Mouse (Mus musculus): ENCODE data around the gene Kcnq5. TPM values are rescaled to one million over a fixed set of nuclear protein-coding genes. Genes with fewer than 3 reads are reported as not detected.

The Kcnq5 gene
- polyA plus RNA-seq, 1 experiment from 2014 or later: 0.39 TPM

DNA sequence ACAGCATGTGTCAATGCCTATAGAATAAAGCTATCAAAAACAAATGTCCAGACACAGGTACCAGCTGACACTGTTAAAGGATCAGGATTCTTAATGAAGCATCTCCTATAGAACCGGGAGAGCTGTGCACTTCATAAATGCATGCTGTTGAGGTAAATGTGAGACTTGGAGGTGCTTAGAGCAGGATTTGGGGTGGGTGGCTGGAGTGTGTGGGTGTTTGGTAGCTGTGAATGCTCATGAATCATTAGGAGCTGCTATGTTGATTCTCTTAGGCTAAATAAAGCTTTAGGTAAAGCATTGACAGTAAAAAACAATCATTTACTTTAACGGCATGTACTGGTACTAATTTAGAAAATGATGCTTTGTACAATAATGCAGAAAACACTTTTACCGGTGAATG is 465.4 kb downstream of the Kcnq5 start:
- Histone ChIP-seq H3K4me1 (no peaks in the 10 kb centered on the region), H3K27me3 (ENCODE audit: low read depth, poor library complexity, severe bottlenecking) (no peaks in the 10 kb centered on the region), H3K4me3 (no peak overlapping the region), H3K27ac (replicated peaks) (no peak overlapping the region), H3K36me3 (no peaks in the 10 kb centered on the region), H3K9me3 (replicated peaks) (no peaks in the 10 kb centered on the region)
- no peak for DNase-seq (ENCODE audit: low spot score)
- WGBS: 97% methylated on average over 3 of the region's 3 CpGs

- H3K27ac ChIP-seq (replicated peaks): no peak overlapping the region
- H3K4me1 ChIP-seq: no peaks in the 10 kb centered on the region
- H3K4me3 ChIP-seq: no peak overlapping the region
- no peaks in the 10 kb centered on the region for H3K9me3 ChIP-seq (replicated peaks)
- H3K36me3 ChIP-seq: no peaks in the 10 kb centered on the region
- DNase-seq (ENCODE audit: low spot score): no peak
- WGBS: 95% methylated on average over 3 of the region's 3 CpGs
- H3K27me3 ChIP-seq (ENCODE audit: low read depth, poor library complexity, severe bottlenecking): no peaks in the 10 kb centered on the region
These were observed 473.1 kb downstream of the Kcnq5 start for GRCm38 (mm10) chr1:21488645-21489044.

- H3K9me3 ChIP-seq (replicated peaks): no peaks in the 10 kb centered on the region
- H3K36me3 ChIP-seq: no peaks in the 10 kb centered on the region
- WGBS: 79% methylated on average over 5 of the region's 5 CpGs
- no peak for DNase-seq (ENCODE audit: low spot score)
- H3K27me3 ChIP-seq (ENCODE audit: low read depth, poor library complexity, severe bottlenecking): no peaks in the 10 kb centered on the region
- no peak overlapping the region for H3K27ac ChIP-seq (replicated peaks)
- H3K4me1 ChIP-seq: no peaks in the 10 kb centered on the region
- no peak overlapping the region for H3K4me3 ChIP-seq
These were observed 475.5 kb downstream of the Kcnq5 start for GRCm38 (mm10) chr1:21486266-21486665.

- 91% methylated on average over 6 of the region's 6 CpGs for WGBS
- DNase-seq (ENCODE audit: low spot score): no peak
- Histone ChIP-seq H3K27me3 (ENCODE audit: low read depth, poor library complexity, severe bottlenecking) (no peaks in the 10 kb centered on the region), H3K27ac (replicated peaks) (no peak overlapping the region), H3K4me1 (no peaks in the 10 kb centered on the region), H3K9me3 (replicated peaks) (no peaks in the 10 kb centered on the region), H3K36me3 (no peaks in the 10 kb centered on the region), H3K4me3 (no peak overlapping the region)
These were observed 492.4 kb downstream of the Kcnq5 start for GRCm38 (mm10) chr1:21469311-21469710.

- H3K9me3 ChIP-seq (replicated peaks): no peaks in the 10 kb centered on the region
- no peaks in the 10 kb centered on the region for H3K27me3 ChIP-seq (ENCODE audit: low read depth, poor library complexity, severe bottlenecking)
- no peaks in the 10 kb centered on the region for H3K36me3 ChIP-seq
- DNase-seq (ENCODE audit: low spot score): no peak
- H3K4me1 ChIP-seq: no peaks in the 10 kb centered on the region
- WGBS: 90% methylated on average over 4 of the region's 4 CpGs
- no peak overlapping the region for H3K27ac ChIP-seq (replicated peaks)
- H3K4me3 ChIP-seq: no peak overlapping the region
These were observed 495.3 kb downstream of the Kcnq5 start for GRCm38 (mm10) chr1:21466431-21466830.

GRCm38 (mm10) chr1:21460941-21461689 is 500.6 kb downstream of the Kcnq5 start:
- no peak overlapping the region for H3K4me3 ChIP-seq
- DNase-seq (ENCODE audit: low spot score): peak; percentile 69
- H3K4me1 ChIP-seq: 0 out of 2 replicates have a peak, but pooled peaks cover 4% of the 10 kb centered on the region
- H3K9me3 ChIP-seq (replicated peaks): no peaks in the 10 kb centered on the region
- no peaks in the 10 kb centered on the region for H3K36me3 ChIP-seq
- no peak overlapping the region for H3K27ac ChIP-seq (replicated peaks)
- 59% methylated on average over 18 of the region's 18 CpGs for WGBS
- H3K27me3 ChIP-seq (ENCODE audit: low read depth, poor library complexity, severe bottlenecking): no peaks in the 10 kb centered on the region

DNA sequence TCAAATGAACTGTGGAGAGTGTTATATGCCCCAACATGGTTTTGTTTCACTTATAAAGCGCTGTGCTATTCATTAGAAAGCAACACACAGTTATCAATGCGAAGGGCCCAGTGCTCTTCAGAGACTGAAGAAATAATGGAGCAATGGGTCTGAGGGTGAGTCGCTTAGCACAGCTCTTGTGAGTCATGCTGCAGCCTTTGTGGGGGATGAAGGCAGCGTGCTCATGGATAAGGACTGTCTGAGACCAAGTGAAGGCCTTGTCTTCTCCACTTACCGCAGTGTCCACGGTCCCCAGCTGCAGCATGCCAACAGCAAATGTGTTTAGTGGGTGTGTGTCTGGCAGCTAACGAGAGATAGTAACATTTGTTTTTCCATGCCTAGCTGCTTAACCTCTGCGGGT is 503.2 kb downstream of the Kcnq5 start:
- Histone ChIP-seq H3K4me1 (0 out of 2 replicates have a peak, but pooled peaks cover 4% of the 10 kb centered on the region), H3K27me3 (ENCODE audit: low read depth, poor library complexity, severe bottlenecking) (no peaks in the 10 kb centered on the region), H3K36me3 (no peaks in the 10 kb centered on the region), H3K4me3 (no peak overlapping the region), H3K27ac (replicated peaks) (no peak overlapping the region), H3K9me3 (replicated peaks) (no peaks in the 10 kb centered on the region)
- WGBS: 89% methylated on average over 8 of the region's 8 CpGs
- DNase-seq (ENCODE audit: low spot score): no peak

- whole genome bisulfite sequencing: 94% methylated on average over 5 of the region's 5 CpGs
- DNase-seq (ENCODE audit: low spot score): no peak
These were observed 505.8 kb downstream of the Kcnq5 start for GRCm38 (mm10) chr1:21455971-21456370.

DNA sequence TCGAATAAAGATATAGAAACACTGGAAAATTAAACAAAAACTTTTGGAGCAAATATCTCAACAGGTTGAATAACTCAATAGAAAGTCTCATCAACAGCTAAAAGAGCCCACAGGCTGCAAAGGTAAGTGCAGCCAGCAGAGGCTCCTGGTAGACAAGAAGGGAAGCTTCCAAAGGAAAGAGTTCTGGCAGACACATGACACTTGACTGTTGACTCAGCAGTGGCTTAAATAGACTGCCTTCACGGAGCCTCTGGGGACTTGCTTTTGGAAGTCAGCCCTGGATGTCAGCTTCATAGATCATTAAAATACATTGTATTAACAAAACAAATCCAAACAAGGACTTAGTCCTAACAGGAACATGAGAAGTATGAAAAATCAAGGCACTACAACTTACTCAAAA is 513.5 kb downstream of the Kcnq5 start:
- Histone ChIP-seq H3K27me3 (ENCODE audit: low read depth, poor library complexity, severe bottlenecking) (no peaks in the 10 kb centered on the region), H3K4me1 (no peaks in the 10 kb centered on the region), H3K9me3 (replicated peaks) (no peaks in the 10 kb centered on the region), H3K4me3 (no peak overlapping the region), H3K27ac (replicated peaks) (no peak overlapping the region), H3K36me3 (no peaks in the 10 kb centered on the region)
- 83% methylated on average over 2 of the region's 2 CpGs for WGBS
- DNase-seq (ENCODE audit: low spot score): no peak

More at GRCm38 (mm10) chr1:21455971-21456370, 505.8 kb downstream of the Kcnq5 start:
- Histone ChIP-seq H3K36me3 (no peaks in the 10 kb centered on the region), H3K9me3 (replicated peaks) (no peaks in the 10 kb centered on the region), H3K27ac (replicated peaks) (no peak overlapping the region), H3K4me3 (no peak overlapping the region), H3K27me3 (ENCODE audit: low read depth, poor library complexity, severe bottlenecking) (no peaks in the 10 kb centered on the region), H3K4me1 (0 out of 2 replicates have a peak, but pooled peaks cover 2% of the 10 kb centered on the region)

DNA sequence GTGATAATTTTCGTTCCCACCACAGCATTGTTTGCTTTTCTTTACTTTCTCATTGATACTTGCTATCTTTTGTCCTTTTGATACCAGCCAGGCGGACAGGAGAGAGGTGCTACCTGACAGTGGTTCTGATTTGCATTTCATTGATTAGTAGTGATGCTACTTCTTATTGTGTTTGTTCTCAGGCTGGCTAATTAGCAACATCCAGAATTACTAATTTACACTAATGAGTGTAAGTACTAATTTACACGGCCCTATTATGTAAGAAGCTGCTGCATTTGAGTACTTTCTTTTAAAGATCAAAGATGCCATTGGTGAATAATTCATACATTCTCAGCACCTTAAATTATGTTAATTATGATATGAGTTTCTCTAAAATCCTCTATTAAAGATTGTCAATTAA is 525.0 kb downstream of the Kcnq5 start:
- no peak overlapping the region for H3K27ac ChIP-seq (replicated peaks)
- H3K4me1 ChIP-seq: no peaks in the 10 kb centered on the region
- no peak for DNase-seq (ENCODE audit: low spot score)
- H3K9me3 ChIP-seq (replicated peaks): no peaks in the 10 kb centered on the region
- WGBS: 81% methylated on average over 3 of the region's 3 CpGs
- H3K4me3 ChIP-seq: no peak overlapping the region
- no peaks in the 10 kb centered on the region for H3K27me3 ChIP-seq (ENCODE audit: low read depth, poor library complexity, severe bottlenecking)
- H3K36me3 ChIP-seq: no peaks in the 10 kb centered on the region

GRCm38 (mm10) chr1:21434853-21435252 is 526.9 kb downstream of the Kcnq5 start:
- Histone ChIP-seq H3K36me3 (no peaks in the 10 kb centered on the region), H3K4me1 (no peaks in the 10 kb centered on the region), H3K27ac (replicated peaks) (no peak overlapping the region), H3K27me3 (ENCODE audit: low read depth, poor library complexity, severe bottlenecking) (no peaks in the 10 kb centered on the region), H3K9me3 (replicated peaks) (no peaks in the 10 kb centered on the region), H3K4me3 (no peak overlapping the region)
- no peak for DNase-seq (ENCODE audit: low spot score)
- WGBS: 75% methylated on average over 3 of the region's 3 CpGs

GRCm38 (mm10) chr1:21431666-21432065 is 530.1 kb downstream of the Kcnq5 start:
- Histone ChIP-seq H3K27ac (replicated peaks) (no peak overlapping the region), H3K9me3 (replicated peaks) (no peaks in the 10 kb centered on the region), H3K4me1 (no peaks in the 10 kb centered on the region), H3K36me3 (no peaks in the 10 kb centered on the region), H3K4me3 (no peak overlapping the region), H3K27me3 (ENCODE audit: low read depth, poor library complexity, severe bottlenecking) (no peaks in the 10 kb centered on the region)
- DNase-seq (ENCODE audit: low spot score): no peak
- WGBS: 89% methylated on average over 3 of the region's 3 CpGs

- DNase-seq (ENCODE audit: low spot score): no peak
- no peak overlapping the region for H3K27ac ChIP-seq (replicated peaks)
- H3K27me3 ChIP-seq (ENCODE audit: low read depth, poor library complexity, severe bottlenecking): no peaks in the 10 kb centered on the region
- 83% methylated on average over 4 of the region's 4 CpGs for WGBS
- no peak overlapping the region for H3K4me3 ChIP-seq
- H3K36me3 ChIP-seq: no peaks in the 10 kb centered on the region
- H3K9me3 ChIP-seq (replicated peaks): no peaks in the 10 kb centered on the region
- no peaks in the 10 kb centered on the region for H3K4me1 ChIP-seq
These were observed 533.7 kb downstream of the Kcnq5 start for GRCm38 (mm10) chr1:21428079-21428478.
